Mouse (Mus musculus): ENCODE data around the gene Ginm1. TPM values are rescaled to one million over a fixed set of nuclear protein-coding genes. Genes with fewer than 3 reads are reported as not detected.

Gene Ginm1
- polyA plus RNA-seq, 1 experiment: 20.2 TPM

GRCm38 (mm10) chr10:7818676-7819075, 26.1 kb upstream of the Ginm1 start:
- no peak for DNase-seq
- H3K36me3 ChIP-seq (ENCODE audit: control insufficient read depth, insufficient read depth, low read length): peaks cover 50% of the 10 kb centered on the region
- no peak overlapping the region for H3K27ac ChIP-seq (ENCODE audit: control insufficient read depth, insufficient read depth, low read length)
- no peak for TF ChIP-seq CTCF (IDR thresholded peaks at IDR 0.05; ENCODE audit: borderline replicate concordance, control insufficient read depth, extremely low read depth, insufficient read depth, low read length, poor library complexity)
- no peak for TF ChIP-seq POLR2A (IDR thresholded peaks at IDR 0.05; ENCODE audit: control insufficient read depth, extremely low read depth, insufficient read depth, low read length, poor library complexity)
- H3K27me3 ChIP-seq (ENCODE audit: control insufficient read depth, insufficient read depth, low read length): no peaks in the 10 kb centered on the region
- H3K4me1 ChIP-seq (replicated peaks; ENCODE audit: control insufficient read depth, insufficient read depth, low read length): no peaks in the 10 kb centered on the region
- H3K4me3 ChIP-seq (ENCODE audit: control insufficient read depth, insufficient read depth, low read length): no peak overlapping the region
- WGBS: 85% methylated on average over 4 of the region's 4 CpGs

GRCm38 (mm10) chr10:7816476-7816875, 23.9 kb upstream of the Ginm1 start:
- no peak overlapping the region for H3K27ac ChIP-seq (ENCODE audit: control insufficient read depth, insufficient read depth, low read length)
- TF ChIP-seq CTCF (IDR thresholded peaks at IDR 0.05; ENCODE audit: borderline replicate concordance, control insufficient read depth, extremely low read depth, insufficient read depth, low read length, poor library complexity) (no peak), POLR2A (IDR thresholded peaks at IDR 0.05; ENCODE audit: control insufficient read depth, extremely low read depth, insufficient read depth, low read length, poor library complexity) (no peak)
- no peaks in the 10 kb centered on the region for H3K4me1 ChIP-seq (replicated peaks; ENCODE audit: control insufficient read depth, insufficient read depth, low read length)
- 87% methylated on average over 2 of the region's 2 CpGs for WGBS
- peaks cover 56% of the 10 kb centered on the region for H3K36me3 ChIP-seq (ENCODE audit: control insufficient read depth, insufficient read depth, low read length)
- no peak for DNase-seq
- no peaks in the 10 kb centered on the region for H3K27me3 ChIP-seq (ENCODE audit: control insufficient read depth, insufficient read depth, low read length)
- no peak overlapping the region for H3K4me3 ChIP-seq (ENCODE audit: control insufficient read depth, insufficient read depth, low read length)

GRCm38 (mm10) chr10:7809937-7810336, 17.3 kb upstream of the Ginm1 start:
- peak; percentile 70 for DNase-seq
- Histone ChIP-seq H3K4me3 (ENCODE audit: control insufficient read depth, insufficient read depth, low read length) (no peak overlapping the region), H3K4me1 (replicated peaks; ENCODE audit: control insufficient read depth, insufficient read depth, low read length) (no peaks in the 10 kb centered on the region), H3K27me3 (ENCODE audit: control insufficient read depth, insufficient read depth, low read length) (no peaks in the 10 kb centered on the region), H3K27ac (ENCODE audit: control insufficient read depth, insufficient read depth, low read length) (no peak overlapping the region), H3K36me3 (ENCODE audit: control insufficient read depth, insufficient read depth, low read length) (peaks cover 59% of the 10 kb centered on the region)
- no peak for TF ChIP-seq CTCF (IDR thresholded peaks at IDR 0.05; ENCODE audit: borderline replicate concordance, control insufficient read depth, extremely low read depth, insufficient read depth, low read length, poor library complexity)
- TF ChIP-seq POLR2A (IDR thresholded peaks at IDR 0.05; ENCODE audit: control insufficient read depth, extremely low read depth, insufficient read depth, low read length, poor library complexity): no peak
- 57% methylated on average over 2 of the region's 2 CpGs for WGBS

- no peak overlapping the region for H3K4me3 ChIP-seq (ENCODE audit: control insufficient read depth, insufficient read depth, low read length)
- 76% methylated on average over 2 of the region's 2 CpGs for WGBS
Measured at GRCm38 (mm10) chr10:7802519-7803140, 10.0 kb upstream of the Ginm1 start.

GRCm38 (mm10) chr10:7801258-7801657, 8.6 kb upstream of the Ginm1 start:
- H3K4me3 ChIP-seq (ENCODE audit: control insufficient read depth, insufficient read depth, low read length): no peak overlapping the region
- WGBS: 96% methylated on average over 3 of the region's 3 CpGs
- no peak overlapping the region for H3K27ac ChIP-seq (ENCODE audit: control insufficient read depth, insufficient read depth, low read length)
- H3K27me3 ChIP-seq (ENCODE audit: control insufficient read depth, insufficient read depth, low read length): no peaks in the 10 kb centered on the region
- H3K36me3 ChIP-seq (ENCODE audit: control insufficient read depth, insufficient read depth, low read length): peaks cover 87% of the 10 kb centered on the region
- no peak for DNase-seq
- no peaks in the 10 kb centered on the region for H3K4me1 ChIP-seq (replicated peaks; ENCODE audit: control insufficient read depth, insufficient read depth, low read length)
- TF ChIP-seq POLR2A (IDR thresholded peaks at IDR 0.05; ENCODE audit: control insufficient read depth, extremely low read depth, insufficient read depth, low read length, poor library complexity) (no peak), CTCF (IDR thresholded peaks at IDR 0.05; ENCODE audit: borderline replicate concordance, control insufficient read depth, extremely low read depth, insufficient read depth, low read length, poor library complexity) (no peak)

More at GRCm38 (mm10) chr10:7802519-7803140, 10.0 kb upstream of the Ginm1 start:
- H3K27me3 ChIP-seq (ENCODE audit: control insufficient read depth, insufficient read depth, low read length): no peaks in the 10 kb centered on the region
- H3K27ac ChIP-seq (ENCODE audit: control insufficient read depth, insufficient read depth, low read length): no peak overlapping the region
- TF ChIP-seq CTCF (IDR thresholded peaks at IDR 0.05; ENCODE audit: borderline replicate concordance, control insufficient read depth, extremely low read depth, insufficient read depth, low read length, poor library complexity): no peak
- TF ChIP-seq POLR2A (IDR thresholded peaks at IDR 0.05; ENCODE audit: control insufficient read depth, extremely low read depth, insufficient read depth, low read length, poor library complexity): no peak
- DNase-seq: no peak
- peaks cover 81% of the 10 kb centered on the region for H3K36me3 ChIP-seq (ENCODE audit: control insufficient read depth, insufficient read depth, low read length)
- no peaks in the 10 kb centered on the region for H3K4me1 ChIP-seq (replicated peaks; ENCODE audit: control insufficient read depth, insufficient read depth, low read length)

- WGBS: under 1% methylated on average over 10 of the region's 10 CpGs
- H3K4me3 ChIP-seq (ENCODE audit: control insufficient read depth, insufficient read depth, low read length): peak overlapping the region; percentile 80
- DNase-seq: no peak
- peaks cover 14% of the 10 kb centered on the region for H3K36me3 ChIP-seq (ENCODE audit: control insufficient read depth, insufficient read depth, low read length)
- H3K27me3 ChIP-seq (ENCODE audit: control insufficient read depth, insufficient read depth, low read length): no peaks in the 10 kb centered on the region
- H3K27ac ChIP-seq (ENCODE audit: control insufficient read depth, insufficient read depth, low read length): no peak overlapping the region
- H3K4me1 ChIP-seq (replicated peaks; ENCODE audit: control insufficient read depth, insufficient read depth, low read length): peaks cover 3% of the 10 kb centered on the region
- TF ChIP-seq CTCF (IDR thresholded peaks at IDR 0.05; ENCODE audit: borderline replicate concordance, control insufficient read depth, extremely low read depth, insufficient read depth, low read length, poor library complexity) (no peak), POLR2A (IDR thresholded peaks at IDR 0.05; ENCODE audit: control insufficient read depth, extremely low read depth, insufficient read depth, low read length, poor library complexity) (no peak)
Measured at GRCm38 (mm10) chr10:7792254-7792750, 322 bp downstream of the Ginm1 start.

All from thymus, adult 2 months (tissue).